Mouse (Mus musculus) limb, embryonic 12.5 days (tissue): ENCODE measurements around the gene Hp. TPM values are rescaled to one million over a fixed set of nuclear protein-coding genes. Genes with fewer than 3 reads are reported as not detected.

Experiments used
- ATAC-seq: fragments of 200-750 bp; cut with Nextera tagmentation; 2 replicates; pipeline ENCODE4 v1.8.0; 2017; ENCODE audit warnings: low read depth, moderate TSS enrichment; ENCODE audit not compliant: insufficient number of reproducible peaks, insufficient read depth, low FRiP score, low TSS enrichment
- H3K27ac ChIP-seq: fragments of 300-500 bp; sonication (generic); 2 replicates; pipeline ENCODE4 v1.5.1; 2016; ENCODE audit warnings: mild to moderate bottlenecking, moderate library complexity
- H3K27me3 ChIP-seq: fragments of 300-500 bp; sonication (generic); 2 replicates; pipeline ENCODE4 v1.6.1; 2016; ENCODE audit warnings: mild to moderate bottlenecking, moderate library complexity
- H3K36me3 ChIP-seq: fragments of 300-500 bp; sonication (generic); 2 replicates; pipeline ENCODE4 v1.6.1; 2016; ENCODE audit warnings: mild to moderate bottlenecking, moderate library complexity
- H3K4me1 ChIP-seq: fragments of 300-500 bp; sonication (generic); replicated peaks from 2 replicates; pipeline ENCODE4 v1.6.1; 2016
- H3K4me2 ChIP-seq: fragments of 300-500 bp; sonication (generic); 2 replicates; pipeline ENCODE4 v1.6.1; 2016; ENCODE audit warnings: mild to moderate bottlenecking, moderate library complexity
- H3K4me3 ChIP-seq: fragments of 300-500 bp; sonication (generic); replicated peaks from 2 replicates; pipeline ENCODE4 v1.5.1; 2016; ENCODE audit warnings: mild to moderate bottlenecking
- H3K9ac ChIP-seq: fragments of 300-500 bp; sonication (generic); replicated peaks from 2 replicates; pipeline ENCODE4 v1.6.1; 2016; ENCODE audit warnings: mild to moderate bottlenecking, moderate library complexity
- H3K9me3 ChIP-seq: fragments of 300-500 bp; sonication (generic); 2 replicates; pipeline ENCODE4 v1.6.1; 2016; ENCODE audit warnings: mild to moderate bottlenecking, moderate library complexity
- WGBS: fragments of 180-500 bp; shearing (Covaris S2); methylation state at CpG from one replicate; pipeline ENCODE4 v1.1.7; 2016; 5-methylcytosine and 5-hydroxymethylcytosine counted together
- polyA plus RNA-seq: library from polyadenylated mRNA; unstranded; fragments of >200 nt; fragmentation: Nextera tagmentation; extraction: Ambion mirVana; gene quantifications from 2 replicates; pipeline ENCODE4 v1.2.1, GENCODE M21; 2016

Gene Hp
- polyA plus RNA-seq, 1 experiment from 2014 or later, result 1.6 TPM

DNA sequence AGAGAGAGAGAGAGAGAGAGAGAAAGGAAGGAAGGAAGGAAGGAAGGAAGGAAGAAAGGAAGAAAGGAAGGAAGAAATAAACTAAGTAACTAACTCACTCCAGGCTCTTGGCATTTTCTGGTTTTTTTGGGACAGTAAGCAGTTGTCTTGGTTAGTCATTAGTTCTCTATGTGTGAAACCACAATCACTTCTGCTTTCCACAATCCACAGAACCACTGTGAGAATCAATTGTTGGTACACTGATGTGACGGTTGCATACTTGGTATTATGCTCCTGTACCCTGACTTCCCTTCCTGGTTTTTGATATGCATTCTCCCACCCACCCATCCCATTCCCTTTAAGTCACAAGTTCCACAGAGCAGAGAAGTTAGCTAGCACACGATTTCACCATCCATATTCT, 15.1 kb downstream of the Hp start:
- Histone ChIP-seq H3K4me2 (peak overlapping the region; percentile 80), H3K27me3 (no peaks in the 10 kb centered on the region), H3K4me1 (peaks cover 16% of the 10 kb centered on the region), H3K36me3 (peaks cover 41% of the 10 kb centered on the region), H3K9me3 (no peaks in the 10 kb centered on the region), H3K9ac (no peak overlapping the region), H3K4me3 (no peak overlapping the region), H3K27ac (no peak overlapping the region)
- WGBS, result 88% methylated on average over 2 of the region's 2 CpGs
- ATAC-seq, result no peak

DNA sequence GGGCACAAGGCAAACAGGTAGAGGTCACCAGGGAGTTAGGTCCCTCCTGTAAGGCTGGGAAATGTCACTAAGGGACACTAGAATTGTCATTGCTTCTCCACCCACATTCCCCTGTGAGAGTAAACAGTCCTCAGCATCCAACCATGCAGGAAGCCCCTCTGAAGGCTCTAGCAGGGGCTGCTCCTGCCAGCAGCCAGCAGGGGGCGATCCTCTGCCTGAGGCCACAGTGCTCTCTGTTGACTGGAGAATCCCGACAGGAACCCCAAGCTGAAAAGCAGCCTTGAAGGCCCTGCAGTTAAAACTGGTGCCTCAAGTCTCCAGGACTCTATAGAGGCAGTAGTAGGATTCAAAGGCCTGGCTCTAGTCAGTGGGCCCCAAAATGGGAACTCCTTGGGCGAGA, 27.3 kb downstream of the Hp start:
- H3K36me3 ChIP-seq, result peaks cover 100% of the 10 kb centered on the region
- no peaks in the 10 kb centered on the region for H3K9me3 ChIP-seq
- H3K27ac ChIP-seq, result no peak overlapping the region
- H3K9ac ChIP-seq, result no peak overlapping the region
- no peaks in the 10 kb centered on the region for H3K4me1 ChIP-seq
- no peak overlapping the region for H3K4me3 ChIP-seq
- no peaks in the 10 kb centered on the region for H3K27me3 ChIP-seq
- H3K4me2 ChIP-seq, result no peak overlapping the region
- WGBS, result 40% methylated on average over 3 of the region's 3 CpGs
- ATAC-seq, result no peak

DNA sequence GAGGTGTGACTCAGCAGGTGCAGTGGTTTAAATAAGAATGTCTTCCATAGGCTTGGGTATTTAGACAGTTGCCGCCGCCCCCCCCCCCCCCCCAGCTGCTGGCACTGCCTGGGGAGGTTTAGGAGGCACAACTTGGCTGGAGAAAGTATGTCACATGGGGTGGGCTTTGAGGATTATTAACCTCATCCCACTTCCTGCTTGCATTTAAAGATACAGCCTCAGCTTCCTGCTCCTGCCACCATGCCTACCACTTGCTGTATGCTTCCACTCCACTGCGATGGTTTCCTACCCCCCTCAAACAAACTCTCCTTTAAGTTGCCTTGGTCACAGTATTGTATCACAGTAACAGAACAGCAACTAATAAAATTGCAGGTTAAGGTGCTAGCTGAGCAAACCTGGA, 34.9 kb downstream of the Hp start:
- Histone ChIP-seq H3K27ac (no peak overlapping the region), H3K9me3 (no peaks in the 10 kb centered on the region), H3K4me2 (no peak overlapping the region), H3K4me3 (no peak overlapping the region), H3K4me1 (peaks cover 11% of the 10 kb centered on the region), H3K27me3 (no peaks in the 10 kb centered on the region), H3K9ac (no peak overlapping the region), H3K36me3 (peaks cover 36% of the 10 kb centered on the region)
- 45% methylated on average over 3 of the region's 3 CpGs for WGBS
- ATAC-seq, result no peak

DNA sequence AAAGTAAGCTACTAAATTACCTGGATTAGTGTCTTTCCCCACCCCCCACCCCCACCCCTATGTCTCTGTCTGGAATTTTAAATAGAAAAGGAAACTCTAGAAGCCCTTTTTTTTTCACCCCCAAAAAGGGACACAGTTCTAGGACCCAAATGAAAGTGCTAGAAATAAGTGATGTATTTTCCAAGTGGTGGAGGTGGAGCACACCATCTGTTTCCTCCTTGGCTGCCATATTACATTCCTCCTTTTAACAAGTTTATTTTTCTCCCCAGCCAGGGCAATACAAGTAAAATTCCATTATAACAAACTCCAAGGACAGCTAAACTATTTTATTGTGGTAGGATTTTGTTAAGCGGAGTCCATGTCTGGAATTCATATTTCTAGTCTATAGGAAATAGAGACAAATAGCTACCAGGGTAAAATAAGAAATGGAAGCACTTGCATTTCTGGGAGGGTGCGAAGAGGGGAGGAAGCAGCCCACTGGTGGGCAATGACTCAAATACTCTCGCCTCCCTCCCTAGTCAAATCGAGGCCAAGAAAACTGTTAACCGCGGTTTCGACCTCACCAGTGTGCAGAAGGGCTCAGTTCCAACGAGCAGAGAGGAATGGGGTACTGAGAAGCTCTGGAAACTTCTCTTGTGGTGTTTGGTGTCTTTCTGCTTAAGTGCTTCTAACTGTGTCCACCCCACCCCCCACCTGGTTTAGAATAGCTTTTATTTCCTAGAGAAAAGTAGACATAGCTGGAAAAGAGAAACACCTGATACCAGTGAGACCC, 36.0 kb downstream of the Hp start:
- 74% methylated on average over 8 of the region's 8 CpGs for WGBS
- peaks cover 25% of the 10 kb centered on the region for H3K36me3 ChIP-seq
- no peaks in the 10 kb centered on the region for H3K9me3 ChIP-seq
- H3K4me2 ChIP-seq, result no peak overlapping the region
- no peaks in the 10 kb centered on the region; the same call in 1 of the 2 replicates for H3K27me3 ChIP-seq
- peak overlapping the region; percentile 32; the same call in 1 of the 2 replicates for H3K27ac ChIP-seq
- H3K9ac ChIP-seq, result no peak overlapping the region
- no peak for ATAC-seq
- peaks cover 11% of the 10 kb centered on the region for H3K4me1 ChIP-seq
- no peak overlapping the region for H3K4me3 ChIP-seq

DNA sequence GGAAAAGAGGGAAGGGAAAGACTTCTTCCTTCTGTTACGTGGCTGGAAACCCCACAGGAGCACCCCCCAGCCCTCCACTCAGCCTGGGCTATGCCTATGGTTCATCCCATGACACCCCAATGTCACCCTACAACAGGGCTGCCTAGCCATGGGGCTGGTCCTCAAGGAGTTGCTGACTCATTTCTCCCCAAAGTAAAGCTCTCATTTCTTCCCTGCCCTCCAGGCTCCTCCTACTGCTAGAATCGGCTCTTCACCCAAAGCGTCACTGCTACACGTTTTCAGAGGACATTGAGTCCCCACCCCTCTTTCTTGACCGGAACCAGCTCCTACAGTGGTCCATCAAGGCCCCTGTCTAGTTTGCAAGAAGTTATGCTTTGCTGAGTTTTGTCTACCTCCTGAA, 36.8 kb downstream of the Hp start:
- Histone ChIP-seq H3K27ac (peak overlapping the region; percentile 32; the same call in 1 of the 2 replicates), H3K4me3 (no peak overlapping the region), H3K4me1 (peaks cover 11% of the 10 kb centered on the region), H3K9ac (no peak overlapping the region), H3K27me3 (no peaks in the 10 kb centered on the region; the same call in 1 of the 2 replicates), H3K36me3 (peaks cover 17% of the 10 kb centered on the region), H3K4me2 (no peak overlapping the region), H3K9me3 (no peaks in the 10 kb centered on the region)
- WGBS, result 71% methylated on average over 5 of the region's 5 CpGs
- no peak for ATAC-seq

DNA sequence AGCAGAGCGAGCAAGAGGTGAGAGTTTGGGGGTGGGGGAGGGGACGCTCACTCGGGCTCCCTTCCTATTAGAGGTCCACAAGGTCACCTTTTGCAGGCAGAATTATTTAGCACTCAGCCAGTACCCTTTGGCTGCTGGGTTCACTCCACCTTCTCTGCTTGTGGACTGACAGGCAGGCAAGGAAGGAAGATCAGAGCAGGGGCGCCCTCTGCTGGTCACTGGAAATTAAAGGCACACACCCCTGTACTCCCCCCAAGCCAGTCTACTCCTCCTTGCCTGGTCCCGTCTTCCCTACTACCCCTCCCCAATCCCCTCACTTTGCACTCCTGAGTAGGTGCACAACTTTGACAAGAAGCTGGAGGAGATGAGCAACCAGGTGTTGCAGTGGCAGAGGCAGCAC, 42.3 kb downstream of the Hp start:
- no peak overlapping the region for H3K27ac ChIP-seq
- no peaks in the 10 kb centered on the region; the same call in 1 of the 2 replicates for H3K27me3 ChIP-seq
- H3K9ac ChIP-seq, result 0 out of 2 replicates have a peak overlapping the region, but pooled peaks have one; percentile 28
- WGBS, result 2% methylated on average over 5 of the region's 5 CpGs
- peak; percentile 87 for ATAC-seq
- H3K9me3 ChIP-seq, result no peaks in the 10 kb centered on the region
- H3K4me3 ChIP-seq, result peak overlapping the region; percentile 17; the same call in 1 of the 2 replicates
- peak overlapping the region; percentile 44 for H3K4me2 ChIP-seq
- H3K4me1 ChIP-seq, result peaks cover 9% of the 10 kb centered on the region
- H3K36me3 ChIP-seq, result no peaks in the 10 kb centered on the region

DNA sequence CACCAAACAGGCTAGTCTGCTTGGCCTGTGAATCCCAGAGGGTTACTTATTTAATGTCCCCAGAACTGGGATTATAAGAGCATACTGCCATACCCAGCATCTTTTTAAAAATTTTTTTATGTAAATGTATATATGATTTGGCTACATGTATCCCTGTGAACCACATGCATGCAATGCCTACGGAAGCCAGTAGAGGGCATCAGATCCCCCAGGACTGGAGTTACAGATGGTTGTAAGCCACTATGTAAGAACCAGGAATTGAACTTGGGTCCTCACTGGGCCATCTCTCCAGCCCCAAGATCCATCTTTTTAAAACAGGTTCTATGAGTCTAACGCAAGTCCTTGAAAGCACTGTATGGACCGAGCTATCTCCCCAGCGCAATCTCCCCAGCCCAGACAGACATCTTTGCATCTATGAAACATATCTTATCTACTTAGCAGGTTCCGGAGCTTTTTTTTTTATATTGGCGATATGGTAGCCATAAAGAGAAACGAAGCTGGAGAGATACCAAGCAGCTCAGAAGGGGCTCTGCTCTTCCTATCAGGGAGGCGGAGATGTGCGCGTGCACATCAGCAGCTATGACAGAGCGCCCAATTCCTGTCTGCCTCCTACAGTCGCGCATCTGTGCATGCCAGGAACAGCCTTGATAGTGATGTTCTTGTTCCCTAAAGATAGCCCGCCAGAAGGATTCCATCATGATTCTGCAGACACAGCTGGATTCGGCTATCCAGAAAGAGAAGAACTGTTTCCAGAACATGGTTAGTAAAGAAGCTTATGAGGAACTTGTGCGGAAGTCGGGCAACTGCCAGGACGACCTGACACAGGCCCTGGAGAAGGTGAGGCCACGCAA, 43.6 kb downstream of the Hp start:
- Histone ChIP-seq H3K27ac (no peak overlapping the region), H3K4me2 (no peak overlapping the region), H3K9me3 (no peaks in the 10 kb centered on the region), H3K9ac (no peak overlapping the region), H3K27me3 (no peaks in the 10 kb centered on the region; the same call in 1 of the 2 replicates), H3K4me1 (peaks cover 12% of the 10 kb centered on the region), H3K36me3 (no peaks in the 10 kb centered on the region), H3K4me3 (no peak overlapping the region)
- WGBS, result 88% methylated on average over 19 of the region's 19 CpGs
- no peak for ATAC-seq

Other genes with a start within 250 kb of the Hp start
- gene Pmfbp1, start 85.1 kb downstream of the Hp start, polyA plus RNA-seq, result 0.14 and 0.15 TPM in 2 replicates
- 35.9 and 37.3 TPM in 2 replicates for gene Dhx38, start 13.3 kb downstream of the Hp start, polyA plus RNA-seq
- gene Txnl4b, start 13.3 kb downstream of the Hp start, polyA plus RNA-seq, result 20.0 and 22.7 TPM in 2 replicates
- 54.9 and 56.0 TPM in 2 replicates for gene Dhodh, start 29.5 kb upstream of the Hp start, polyA plus RNA-seq
- 0.04 and 0.14 TPM in 2 replicates for gene Pkd1l3, start 35.3 kb upstream of the Hp start, polyA plus RNA-seq
- 162 and 164 TPM in 2 replicates for gene Ist1, start 114.1 kb upstream of the Hp start, polyA plus RNA-seq
- gene Zfp821, start 126.4 kb upstream of the Hp start, polyA plus RNA-seq, result 53.8 and 54.2 TPM in 2 replicates
- 9.2 and 10.0 TPM in 2 replicates for gene Atxn1l, start 158.6 kb upstream of the Hp start, polyA plus RNA-seq
- gene Ap1g1, start 199.4 kb upstream of the Hp start, polyA plus RNA-seq, result 51.6 and 56.1 TPM in 2 replicates